In the genomic region with DNA sequence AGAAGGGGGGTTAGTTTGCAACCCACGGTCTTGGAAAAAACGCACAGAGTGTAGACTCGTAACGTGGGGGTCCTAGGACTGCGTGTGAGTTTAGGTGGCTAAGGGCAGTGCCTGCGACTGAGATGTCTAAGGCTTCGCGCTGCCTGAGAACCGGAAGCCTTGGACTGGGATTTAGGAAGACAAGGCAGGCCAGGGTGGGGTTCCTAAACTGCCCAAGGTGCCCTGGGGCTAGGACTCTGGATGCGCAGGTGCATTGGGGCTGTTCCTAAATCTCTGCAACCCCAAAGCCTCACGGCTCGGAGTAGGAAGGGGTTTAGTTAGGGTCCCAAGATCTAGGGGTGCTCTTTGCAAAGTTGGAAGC, we compare ENCODE assay signal across 8 mouse cellular contexts. TPM values are rescaled to one million over a fixed set of nuclear protein-coding genes. Genes with fewer than 3 reads are reported as not detected.
DNase-seq lines count a peak whose midpoint lies in the region; ATAC-seq and TF ChIP-seq lines count a peak whose summit lies in the region.

No protein-coding gene starts in this region.

- intact Hi-C loops in heart, postnatal 36 days (cut with DNase I) = no loop called here
- intact Hi-C loops in left cerebral cortex, postnatal 10 days (cut with DNase I) = no loop called here

- peaks cover 22 to 34% of the 10 kb centered on the region in 2 experiments for H3K4me1 ChIP-seq in heart, embryonic 14.5 days (ENCODE audit: control insufficient read depth in 2 of 2, insufficient read depth in 2 of 2, low read length in 2 of 2)
- peaks cover 0 to 21% of the 10 kb centered on the region in 2 experiments; a peak in 2 of 4 replicates for H3K4me1 ChIP-seq in ES-E14 (ENCODE audit: control insufficient read depth in 2 of 2, insufficient read depth in 2 of 2, low read length in 2 of 2, poor library complexity in 1 of 2)
- H3K4me1 ChIP-seq in forebrain, embryonic 12.5 days = peaks cover 28% of the 10 kb centered on the region
- peaks cover 61% of the 10 kb centered on the region for H3K4me1 ChIP-seq in liver, embryonic 12.5 days
- H3K4me1 ChIP-seq in stomach, embryonic 15.5 days = peaks cover 38% of the 10 kb centered on the region

- H3K27me3 ChIP-seq in heart, embryonic 14.5 days (ENCODE audit: control insufficient read depth, insufficient read depth, low read length) = no peaks in the 10 kb centered on the region
- H3K27me3 ChIP-seq in forebrain, embryonic 12.5 days = peaks cover 15% of the 10 kb centered on the region
- peaks cover 12% of the 10 kb centered on the region for H3K27me3 ChIP-seq in liver, embryonic 12.5 days (replicated peaks)
- 0 out of 2 replicates have a peak, but pooled peaks cover 5% of the 10 kb centered on the region for H3K27me3 ChIP-seq in stomach, embryonic 15.5 days (replicated peaks)

- peak overlapping the region; percentile 96 for H3K9ac ChIP-seq in heart, embryonic 14.5 days (ENCODE audit: low read length)
- peak overlapping the region; percentile 82 for H3K9ac ChIP-seq in ES-E14 (ENCODE audit: insufficient read depth, low read depth, low read length, poor library complexity, severe bottlenecking)
- peak overlapping the region; percentile 83 for H3K9ac ChIP-seq in forebrain, embryonic 12.5 days
- peak overlapping the region; percentile 95 for H3K9ac ChIP-seq in liver, embryonic 12.5 days
- peak overlapping the region; percentile 97 for H3K9ac ChIP-seq in stomach, embryonic 15.5 days

- in situ Hi-C loops in ES-E14 (cut with MboI; ENCODE audit: low sequenced_read_pairs in 2 of 2, unreplicated experiment in 2 of 2) = no loop called here

- no peaks in the 10 kb centered on the region for H3K9me3 ChIP-seq in heart, embryonic 14.5 days (ENCODE audit: control insufficient read depth, low read length)
- H3K9me3 ChIP-seq in ES-E14 (ENCODE audit: control insufficient read depth, insufficient read depth, low read depth, low read length) = no peaks in the 10 kb centered on the region
- no peaks in the 10 kb centered on the region for H3K9me3 ChIP-seq in forebrain, embryonic 12.5 days
- no peaks in the 10 kb centered on the region for H3K9me3 ChIP-seq in liver, embryonic 12.5 days (replicated peaks)
- no peaks in the 10 kb centered on the region for H3K9me3 ChIP-seq in stomach, embryonic 15.5 days

- H3K27ac ChIP-seq in heart, embryonic 14.5 days (replicated peaks in 1 of 2; ENCODE audit: control insufficient read depth in 1 of 2, insufficient read depth in 1 of 2, low read depth in 2 of 2, low read length in 2 of 2) = peak overlapping the region; percentile 23 to 46
- H3K27ac ChIP-seq in ES-E14 (ENCODE audit: insufficient read depth, low read depth, low read length, poor library complexity, severe bottlenecking) = no peak overlapping the region
- H3K27ac ChIP-seq in forebrain, embryonic 12.5 days = no peak overlapping the region
- peak overlapping the region; percentile 83; the same call in 1 of the 2 replicates for H3K27ac ChIP-seq in liver, embryonic 12.5 days
- H3K27ac ChIP-seq in stomach, embryonic 15.5 days = peak overlapping the region; percentile 73

- WGBS in heart, embryonic 14.5 days = 3% methylated on average over 12 of the region's 12 CpGs
- 1% methylated on average over 12 of the region's 12 CpGs for WGBS in forebrain, embryonic 12.5 days
- 5% methylated on average over 12 of the region's 12 CpGs for WGBS in liver, embryonic 12.5 days (ENCODE audit: insufficient replicate concordance)
- WGBS in stomach, embryonic 15.5 days = 1% methylated on average over 12 of the region's 12 CpGs

- H3K4me3 ChIP-seq in heart, embryonic 14.5 days (ENCODE audit: control insufficient read depth in 1 of 2, insufficient read depth in 1 of 2, low read depth in 1 of 2, low read length in 2 of 2) = peak overlapping the region; percentile 68 to 83
- peak overlapping the region; percentile 82 to 92 for H3K4me3 ChIP-seq in ES-E14 (ENCODE audit: insufficient read depth in 1 of 2, low read depth in 1 of 2, low read length in 2 of 2, poor library complexity in 1 of 2, severe bottlenecking in 1 of 2)
- peak overlapping the region; percentile 84 for H3K4me3 ChIP-seq in forebrain, embryonic 12.5 days (replicated peaks)
- H3K4me3 ChIP-seq in liver, embryonic 12.5 days = peak overlapping the region; percentile 83
- H3K4me3 ChIP-seq in stomach, embryonic 15.5 days (replicated peaks) = peak overlapping the region; percentile 93

- ATAC-seq in heart, embryonic 14.5 days (ENCODE audit: insufficient number of reproducible peaks, insufficient read depth, low FRiP score, low read depth) = no peak
- no peak for ATAC-seq in forebrain, embryonic 12.5 days (ENCODE audit: low FRiP score)
- no peak for ATAC-seq in liver, embryonic 12.5 days
- no peak for ATAC-seq in stomach, embryonic 15.5 days (ENCODE audit: insufficient read depth, low FRiP score, low read depth)

- DNase-seq in heart, postnatal 36 days = no peak
- no peak for DNase-seq in ES-E14 (ENCODE audit: low read depth, low spot score)
- DNase-seq in layer of hippocampus, postnatal 25 days (ENCODE audit: extremely low spot score in 1 of 2, low spot score in 1 of 2) = no peak
- DNase-seq in left cerebral cortex, postnatal 10 days (ENCODE audit: extremely low spot score in 1 of 2, low spot score in 2 of 2) = no peak

- peaks cover 5% of the 10 kb centered on the region; the same call in 1 of the 2 replicates for H3K36me3 ChIP-seq in heart, embryonic 14.5 days (ENCODE audit: control insufficient read depth, insufficient read depth, low read length)
- H3K36me3 ChIP-seq in ES-E14 (ENCODE audit: control insufficient read depth, insufficient read depth, low read length, poor library complexity, severe bottlenecking) = peaks cover 14% of the 10 kb centered on the region; the same call in 1 of the 2 replicates
- 0 out of 2 replicates have a peak, but pooled peaks cover 6% of the 10 kb centered on the region for H3K36me3 ChIP-seq in forebrain, embryonic 12.5 days (replicated peaks)
- H3K36me3 ChIP-seq in liver, embryonic 12.5 days = peaks cover 7% of the 10 kb centered on the region; the same call in 1 of the 2 replicates
- 0 out of 2 replicates have a peak, but pooled peaks cover 5% of the 10 kb centered on the region for H3K36me3 ChIP-seq in stomach, embryonic 15.5 days

- H3K4me2 ChIP-seq in heart, embryonic 14.5 days (ENCODE audit: low read length) = peak overlapping the region; percentile 99
- peak overlapping the region; percentile 91 for H3K4me2 ChIP-seq in forebrain, embryonic 12.5 days
- H3K4me2 ChIP-seq in liver, embryonic 12.5 days = peak overlapping the region; percentile 88
- H3K4me2 ChIP-seq in stomach, embryonic 15.5 days = peak overlapping the region; percentile 91

TF ChIP-seq in ES-E14, 5 proteins besides CTCF, POLR2A, EP300 and RAD21:
- TF ChIP-seq HCFC1 (IDR thresholded peaks at IDR 0.05; ENCODE audit: borderline replicate concordance, insufficient read depth, low read length) (no peak), ZNF384 (IDR thresholded peaks at IDR 0.05; ENCODE audit: low read depth, low read length) (no peak), MAFK (IDR thresholded peaks at IDR 0.05; ENCODE audit: insufficient read depth, low read depth, low read length) (no peak), CHD2 (IDR thresholded peaks at IDR 0.05; ENCODE audit: low read depth, low read length) (no peak), ZC3H11A (IDR thresholded peaks at IDR 0.05; ENCODE audit: borderline replicate concordance, low read depth, low read length) (no peak)
TF ChIP-seq in ES-E14: peak in this region for 0.

RNA-seq across cellular contexts. Expression of a gene that starts 0.7 kb away (rescaled TPM):
- polyA plus RNA-seq in heart, embryonic 14.5 days (2014; fragmentation: Nextera tagmentation; extraction: Ambion mirVana) = 0.19 and 5.2 TPM in 2 replicates
- 10 to 100 TPM; 14.0 to 20.7 TPM for total RNA-seq in heart, postnatal 36 days (2021)
- total RNA-seq in ES-E14 (2012; rRNA removed) = 21.9 and 37.4 TPM in 2 replicates
- 7.5 and 10.2 TPM in 2 replicates for polyA plus RNA-seq in forebrain, embryonic 12.5 days (2016; fragmentation: Nextera tagmentation; extraction: Ambion mirVana)
- 1.8 and 4.8 TPM in 2 replicates for polyA plus RNA-seq in liver, embryonic 12.5 days (2016; fragmentation: Nextera tagmentation; extraction: Ambion mirVana)
- 3.5 and 9.6 TPM in 2 replicates for polyA plus RNA-seq in stomach, embryonic 15.5 days (2015; fragmentation: Nextera tagmentation; extraction: Ambion mirVana)
- total RNA-seq in layer of hippocampus, postnatal 25 days (2021) = 10 to 100 TPM; 51.0 to 51.3 TPM
- 10 to 100 TPM; 47.2 to 47.5 TPM for total RNA-seq in left cerebral cortex, postnatal 10 days (2021)

RNA-seq across cellular contexts. Expression of a gene that starts 28.1 kb away (rescaled TPM):
- 14.2 and 17.0 TPM in 2 replicates for polyA plus RNA-seq in heart, embryonic 14.5 days (2014; fragmentation: Nextera tagmentation; extraction: Ambion mirVana)
- total RNA-seq in heart, postnatal 36 days (2021) = 100 to 1,000 TPM in 1 of 2 experiments, 10 to 100 TPM in 1; 93.7 to 108 TPM
- total RNA-seq in ES-E14 (2012; rRNA removed) = 9.1 and 11.2 TPM in 2 replicates
- 0.95 and 1.5 TPM in 2 replicates for polyA plus RNA-seq in forebrain, embryonic 12.5 days (2016; fragmentation: Nextera tagmentation; extraction: Ambion mirVana)
- 21.8 and 23.4 TPM in 2 replicates for polyA plus RNA-seq in liver, embryonic 12.5 days (2016; fragmentation: Nextera tagmentation; extraction: Ambion mirVana)
- polyA plus RNA-seq in stomach, embryonic 15.5 days (2015; fragmentation: Nextera tagmentation; extraction: Ambion mirVana) = 18.4 and 25.4 TPM in 2 replicates
- total RNA-seq in layer of hippocampus, postnatal 25 days (2021) = 10 to 100 TPM; 32.4 to 32.8 TPM
- total RNA-seq in left cerebral cortex, postnatal 10 days (2021) = 10 to 100 TPM in 1 of 2 experiments, 1 to 10 TPM in 1; 7.8 to 10.0 TPM

RNA-seq across cellular contexts. Expression of a gene that starts 28.7 kb away (rescaled TPM):
- 166 and 175 TPM in 2 replicates for polyA plus RNA-seq in heart, embryonic 14.5 days (2014; fragmentation: Nextera tagmentation; extraction: Ambion mirVana)
- 100 to 1,000 TPM; 111 to 114 TPM for total RNA-seq in heart, postnatal 36 days (2021)
- total RNA-seq in ES-E14 (2012; rRNA removed) = 68.2 and 115 TPM in 2 replicates
- 303 and 311 TPM in 2 replicates for polyA plus RNA-seq in forebrain, embryonic 12.5 days (2016; fragmentation: Nextera tagmentation; extraction: Ambion mirVana)
- polyA plus RNA-seq in liver, embryonic 12.5 days (2016; fragmentation: Nextera tagmentation; extraction: Ambion mirVana) = 256 and 259 TPM in 2 replicates
- 250 and 281 TPM in 2 replicates for polyA plus RNA-seq in stomach, embryonic 15.5 days (2015; fragmentation: Nextera tagmentation; extraction: Ambion mirVana)
- total RNA-seq in layer of hippocampus, postnatal 25 days (2021) = 100 to 1,000 TPM; 213 to 235 TPM
- 100 to 1,000 TPM; 245 to 255 TPM for total RNA-seq in left cerebral cortex, postnatal 10 days (2021)

RNA-seq across cellular contexts. Expression of a gene that starts 29.0 kb away (rescaled TPM):
- polyA plus RNA-seq in heart, embryonic 14.5 days (2014; fragmentation: Nextera tagmentation; extraction: Ambion mirVana) = 40.6 and 40.9 TPM in 2 replicates
- total RNA-seq in heart, postnatal 36 days (2021) = 10 to 100 TPM; 26.6 to 29.9 TPM
- 43.7 and 54.9 TPM in 2 replicates for total RNA-seq in ES-E14 (2012; rRNA removed)
- 31.2 and 34.5 TPM in 2 replicates for polyA plus RNA-seq in forebrain, embryonic 12.5 days (2016; fragmentation: Nextera tagmentation; extraction: Ambion mirVana)
- polyA plus RNA-seq in liver, embryonic 12.5 days (2016; fragmentation: Nextera tagmentation; extraction: Ambion mirVana) = 27.3 and 30.4 TPM in 2 replicates
- 40.8 and 43.8 TPM in 2 replicates for polyA plus RNA-seq in stomach, embryonic 15.5 days (2015; fragmentation: Nextera tagmentation; extraction: Ambion mirVana)
- total RNA-seq in layer of hippocampus, postnatal 25 days (2021) = 10 to 100 TPM; 57.3 to 60.3 TPM
- total RNA-seq in left cerebral cortex, postnatal 10 days (2021) = 10 to 100 TPM; 48.4 to 50.2 TPM

Comparison
In these comparisons a context has a peak if more than half of its experiments do, and no peak if none do; other contexts are left out.
1. H3K27ac ChIP-seq: peak in heart, embryonic 14.5 days (2 of 2), liver, embryonic 12.5 days (single experiment) and stomach, embryonic 15.5 days (single experiment); none in ES-E14 (single experiment) and forebrain, embryonic 12.5 days (single experiment).
2. Peak in every context shown above with its lines, with median percentiles within 50 percentile points of each other: H3K4me2 ChIP-seq, H3K4me3 ChIP-seq and H3K9ac ChIP-seq.